Mouse (Mus musculus) right cerebral cortex, postnatal 36 days (tissue): ENCODE results near the gene Scfd2.

Source experiments
- DNase-seq, 2 experiments: peaks; one replicate each; pipeline ENCODE4 v3.0.0; 2022; ENCODE audit warnings: low spot score in 2 of 2, mixed read lengths in 1 of 2

Scfd2 gene

DNA sequence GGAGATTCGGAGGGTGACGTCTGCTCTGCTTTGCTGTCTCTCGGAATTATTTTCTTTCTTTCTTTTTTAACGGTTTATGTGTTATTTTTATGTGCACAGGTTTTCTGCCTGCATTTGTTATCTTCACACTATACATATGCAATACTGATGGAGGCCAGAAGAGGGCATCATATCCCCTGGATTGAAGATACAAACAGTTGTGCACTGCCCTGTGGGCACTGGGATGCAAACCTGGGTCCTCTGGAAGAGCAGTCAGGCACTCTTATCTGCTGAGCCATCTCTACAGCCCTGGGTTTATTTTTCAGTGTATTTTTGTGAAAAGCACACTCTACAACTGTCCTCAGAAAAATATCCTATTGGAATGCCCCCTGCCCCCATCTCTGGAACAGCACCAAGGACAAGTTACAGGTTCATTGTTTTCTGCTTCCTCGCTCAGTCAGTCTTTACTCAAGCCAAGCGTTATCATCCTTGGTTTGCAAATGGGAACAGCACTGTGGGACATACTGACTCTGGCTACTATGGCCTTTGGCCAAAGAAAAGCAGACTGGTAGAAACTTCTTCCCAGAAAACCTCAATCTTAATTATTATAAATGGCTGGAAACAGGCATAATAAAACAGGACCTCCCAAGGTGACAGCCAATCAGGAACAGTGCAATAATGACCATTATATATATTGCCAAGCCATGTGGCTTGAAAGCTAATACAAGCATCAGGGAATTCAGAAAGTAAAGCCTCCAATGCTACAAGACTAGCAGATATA lies 75.9 kb downstream of the Scfd2 start:
- DNase-seq, result no peak

DNA sequence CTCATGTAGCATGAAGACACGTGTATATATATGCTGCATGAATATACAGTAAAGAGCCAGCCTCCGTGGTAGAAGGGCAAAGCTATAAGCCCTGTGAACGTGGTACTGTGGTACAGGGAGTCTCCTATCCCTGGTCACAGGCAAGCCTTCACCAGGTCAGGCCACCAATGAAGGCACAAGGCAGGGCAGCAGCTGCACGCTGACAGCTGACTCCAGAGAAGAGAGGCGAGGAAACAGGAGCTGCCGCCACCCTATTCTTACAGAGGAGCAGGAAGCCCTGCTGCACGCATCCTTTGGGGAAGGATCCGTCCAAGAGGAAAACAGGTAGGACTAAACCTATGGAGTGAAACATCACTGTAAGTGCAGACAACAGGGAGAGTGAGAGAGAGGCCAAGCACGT lies 76.5 kb downstream of the Scfd2 start:
- no peak for DNase-seq

DNA sequence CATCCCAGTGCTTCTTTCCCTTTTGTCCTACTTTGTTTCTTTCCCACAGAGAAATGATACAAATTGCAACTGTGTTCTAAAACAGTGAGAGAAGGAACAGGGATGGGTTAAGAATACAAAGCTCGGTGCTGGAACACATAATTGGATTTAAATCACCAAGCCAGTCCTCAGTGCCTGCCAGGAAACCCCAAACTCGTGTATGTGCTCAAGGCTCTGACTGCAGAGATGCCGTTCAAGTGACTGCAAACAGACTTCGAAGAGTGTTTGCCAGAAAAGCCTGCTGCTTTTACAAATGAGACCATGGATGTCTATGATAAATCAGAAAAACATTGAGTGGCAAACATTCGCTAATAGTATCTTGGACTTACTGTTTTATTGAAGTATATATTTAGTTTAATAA lies 80.6 kb downstream of the Scfd2 start:
- no peak for DNase-seq

DNA sequence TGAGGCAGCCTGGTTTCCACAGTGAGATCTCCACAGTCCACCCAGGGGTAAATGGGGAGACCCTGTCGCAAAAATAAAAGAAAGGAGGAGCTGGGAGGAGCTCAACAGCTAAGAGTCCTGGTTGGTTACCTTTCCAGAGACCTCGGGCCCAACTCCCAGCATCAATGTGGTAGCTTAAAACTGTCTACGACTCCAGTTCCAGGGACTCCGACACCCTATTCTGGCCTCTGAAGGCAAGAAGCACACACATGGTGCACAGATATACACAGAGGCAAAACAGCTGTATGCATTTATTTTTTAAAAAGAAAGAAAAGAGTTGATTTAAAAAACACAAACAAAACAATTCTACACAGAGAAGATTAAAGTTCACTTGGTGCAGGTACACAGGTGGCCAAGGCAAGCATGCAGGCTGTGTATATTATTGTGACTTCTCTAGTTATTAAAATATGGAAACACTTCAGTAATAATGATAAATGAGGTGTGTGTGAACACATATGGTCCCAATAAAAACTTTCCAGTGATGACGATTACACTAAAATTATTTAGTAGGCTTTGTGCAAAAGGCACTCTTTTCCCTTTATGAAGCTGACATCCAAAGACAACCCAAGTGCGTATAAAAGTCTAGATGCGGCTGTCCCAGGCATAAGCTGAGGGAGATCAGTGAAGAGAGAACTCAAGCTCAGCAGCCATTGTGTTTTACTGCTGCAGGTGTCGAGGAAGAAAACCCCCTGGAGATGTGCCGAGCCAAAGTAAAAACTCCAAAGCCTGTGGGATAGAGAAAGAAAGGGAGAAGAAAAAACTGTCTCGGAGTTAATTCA lies 83.8 kb downstream of the Scfd2 start:
- no peak for DNase-seq

DNA sequence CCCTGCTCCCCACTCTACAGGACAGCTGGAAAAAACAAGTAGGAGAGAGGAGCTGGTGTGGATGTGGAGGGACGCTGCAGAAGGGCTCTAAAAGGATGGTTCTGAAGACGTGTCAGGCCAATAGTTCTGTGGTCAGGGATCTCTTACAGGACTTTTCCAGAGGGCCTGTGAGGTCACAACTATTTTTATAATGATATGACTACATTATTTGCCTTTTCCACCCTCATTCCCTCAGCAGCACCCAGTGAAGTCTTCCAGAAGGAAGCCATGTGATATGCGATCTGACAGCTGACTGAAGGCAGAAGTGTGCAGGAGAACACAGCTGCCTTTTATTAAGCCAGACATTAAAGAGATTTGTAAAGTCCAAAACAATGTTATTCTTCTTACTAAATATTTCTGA lies 85.7 kb downstream of the Scfd2 start:
- no peak for DNase-seq

DNA sequence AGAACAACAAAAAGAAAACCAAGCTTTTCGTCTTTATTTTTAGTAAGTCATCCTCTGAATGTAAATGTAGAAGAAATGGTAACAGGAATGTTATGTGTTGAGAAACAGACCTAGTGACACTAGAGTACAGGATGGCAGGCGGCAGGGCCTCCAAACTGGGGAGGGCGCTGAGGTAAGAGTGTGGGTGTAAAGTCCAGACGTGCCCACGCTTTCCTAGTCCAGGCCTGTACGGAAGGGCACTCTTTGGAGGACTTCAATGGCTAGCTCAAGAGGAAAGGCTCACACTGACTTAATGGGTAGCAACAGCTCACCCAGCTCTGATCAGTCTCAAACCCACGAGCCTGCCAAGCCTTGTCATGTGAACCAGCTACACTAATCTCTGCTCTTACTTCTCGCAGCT lies 93.2 kb downstream of the Scfd2 start:
- no peak for DNase-seq

DNA sequence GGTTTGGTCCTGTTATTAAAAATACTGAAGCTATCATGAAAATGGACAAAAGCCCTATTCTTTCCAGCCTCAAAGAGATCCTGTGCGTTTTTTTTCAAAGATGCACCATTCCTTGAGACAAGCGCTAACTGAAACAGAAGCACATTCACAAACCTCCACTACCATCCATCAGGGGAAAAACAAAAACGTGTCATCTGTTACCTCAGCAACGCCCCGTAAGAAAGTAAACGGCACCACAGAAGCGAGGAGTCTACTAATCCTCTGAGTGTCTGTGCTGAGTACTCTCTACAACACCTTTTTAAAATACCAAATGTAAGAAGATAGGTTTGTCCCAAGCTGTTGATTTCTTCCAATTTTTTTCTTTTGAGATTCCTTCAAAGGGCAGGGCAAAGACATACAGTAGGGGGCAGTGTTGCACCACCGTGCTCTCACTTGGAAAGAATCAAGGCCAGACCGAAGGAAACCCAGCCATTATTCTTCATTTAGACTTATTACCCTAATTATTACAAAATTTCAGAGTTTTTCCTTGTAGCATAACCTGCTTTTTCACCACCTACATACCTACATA lies 97.9 kb downstream of the Scfd2 start:
- DNase-seq, result peak; percentile 34 to 40

DNA sequence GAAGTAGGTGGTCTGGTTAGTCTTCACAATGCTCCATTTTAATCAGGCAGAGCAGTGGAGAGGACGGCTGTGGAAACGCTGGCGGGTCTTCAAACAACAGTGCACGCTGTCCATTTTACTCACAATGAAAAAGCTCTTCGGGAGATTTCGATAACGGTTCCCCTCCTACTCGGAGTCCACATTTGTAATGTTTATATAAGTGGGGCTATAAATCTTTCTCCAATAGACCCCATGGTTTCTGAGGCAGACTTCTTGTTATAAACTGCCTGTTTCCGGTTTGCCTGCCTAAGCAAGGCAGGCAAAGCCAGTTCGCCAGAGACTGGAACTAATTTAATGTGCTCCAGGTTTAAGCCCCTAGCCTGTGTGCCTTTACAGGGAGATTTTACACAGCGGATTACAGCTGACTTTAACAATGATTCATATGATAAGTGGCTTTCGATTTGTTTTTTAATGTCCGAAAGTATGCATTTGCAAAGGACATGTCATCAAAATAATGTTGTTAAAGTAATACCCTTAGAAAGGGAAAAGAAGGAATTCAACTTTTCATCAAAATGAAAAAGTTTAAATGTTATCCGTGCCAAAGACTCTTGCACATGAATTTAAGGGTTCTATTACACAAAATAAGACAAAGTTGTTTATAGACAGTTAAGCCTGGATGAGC lies 98.5 kb downstream of the Scfd2 start:
- DNase-seq, result no peak

DNA sequence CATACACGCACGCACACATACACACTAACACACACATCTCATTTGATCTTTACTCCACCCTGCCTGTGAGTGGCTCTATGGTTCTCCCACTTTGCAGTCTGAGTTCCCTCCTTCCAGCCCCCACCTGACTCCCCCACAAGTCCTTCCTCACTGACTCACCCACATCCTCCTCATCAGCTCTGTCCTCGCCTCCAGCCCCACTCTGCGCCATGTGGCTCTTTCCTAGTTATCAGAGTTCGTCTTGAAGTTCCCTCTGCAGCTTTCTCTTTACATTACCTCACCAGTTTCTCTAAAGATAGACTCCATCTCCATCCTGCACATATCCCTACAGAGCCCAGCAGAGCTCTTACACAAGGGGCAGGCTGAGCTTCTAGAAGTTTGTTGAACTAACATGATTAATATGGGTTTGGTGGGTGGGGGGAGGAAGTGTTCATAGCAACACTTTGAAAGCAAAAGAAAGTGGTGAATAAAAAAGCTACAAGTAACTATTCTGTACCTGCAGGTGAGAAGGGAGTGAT lies 110.9 kb downstream of the Scfd2 start:
- peak in 1 of 2 experiments; percentile 4 for DNase-seq

DNA sequence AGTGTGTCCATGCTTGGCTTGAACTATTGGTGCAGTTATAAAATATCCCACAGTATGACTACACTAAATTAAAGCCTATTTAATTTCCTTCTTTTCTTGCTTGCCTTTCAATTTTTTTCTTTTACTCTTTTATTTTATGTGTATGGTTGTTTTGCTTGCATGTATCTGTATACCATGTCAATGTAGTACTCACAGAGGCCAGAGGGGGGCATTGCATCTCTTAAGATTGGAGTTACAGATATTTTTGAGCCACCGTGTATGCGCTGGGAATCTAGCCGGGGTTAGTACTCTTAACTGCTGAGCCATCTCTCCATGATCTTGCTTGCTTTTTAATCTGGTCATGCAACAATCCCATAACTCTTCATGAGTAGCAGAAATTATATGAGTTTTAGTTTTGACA lies 119.0 kb downstream of the Scfd2 start:
- DNase-seq, result no peak

DNA sequence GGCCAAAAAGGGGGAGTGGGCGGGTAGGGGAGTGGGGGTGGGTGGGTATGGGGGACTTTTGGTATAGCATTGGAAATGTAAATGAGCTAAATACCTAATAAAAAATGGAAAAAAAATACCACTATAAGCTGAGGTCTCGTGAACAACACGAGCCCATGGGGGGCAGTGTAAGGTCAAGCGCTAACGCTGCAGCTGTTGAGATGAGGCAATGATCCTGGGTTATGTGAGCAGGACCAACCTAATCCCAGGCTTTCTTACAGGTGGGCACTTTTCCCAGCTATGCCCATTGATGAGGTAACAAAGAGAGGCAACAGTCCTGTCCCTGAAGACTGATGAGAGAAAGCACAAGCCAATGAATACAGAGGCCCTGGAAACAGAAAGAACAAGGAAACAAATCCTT lies 126.7 kb downstream of the Scfd2 start:
- no peak for DNase-seq

DNA sequence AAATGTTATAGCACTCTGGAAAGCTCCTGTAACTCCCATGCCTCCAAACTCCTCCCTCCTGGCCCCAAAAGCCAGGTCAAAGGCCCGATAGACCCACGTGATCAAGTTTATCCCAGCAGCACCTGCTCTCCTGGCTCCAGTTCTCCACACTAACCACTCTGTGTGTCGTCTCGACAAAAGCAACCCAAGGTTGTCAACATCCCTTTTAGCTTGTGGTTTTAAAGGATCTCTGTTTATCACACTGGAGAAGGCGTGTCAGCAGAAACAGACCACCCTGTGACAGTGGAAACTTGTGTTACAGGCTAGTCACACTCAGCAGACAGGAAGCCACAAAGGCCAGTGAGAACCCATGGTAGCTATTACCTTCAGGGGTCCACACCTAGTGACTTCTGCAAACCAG lies 127.5 kb downstream of the Scfd2 start:
- DNase-seq, result no peak

DNA sequence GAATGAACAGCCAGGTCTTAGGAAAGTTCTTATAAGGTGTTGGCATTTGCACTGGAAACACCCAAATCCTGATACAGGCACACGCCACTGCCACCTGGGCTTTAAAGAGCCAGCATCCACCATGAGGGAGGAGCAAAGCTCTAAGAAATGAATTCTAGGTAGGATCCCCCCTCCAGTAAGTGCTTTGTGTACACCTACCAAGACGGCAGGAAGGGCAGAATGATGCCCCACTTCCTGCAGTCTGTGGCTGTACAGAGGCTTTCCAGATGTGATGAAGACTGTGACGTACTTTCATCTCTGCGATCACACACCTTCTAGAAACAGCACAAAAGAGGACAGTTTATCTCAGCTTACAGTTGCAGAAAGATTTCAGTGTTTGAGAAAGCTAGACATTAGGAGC lies 128.9 kb downstream of the Scfd2 start:
- DNase-seq, result no peak

DNA sequence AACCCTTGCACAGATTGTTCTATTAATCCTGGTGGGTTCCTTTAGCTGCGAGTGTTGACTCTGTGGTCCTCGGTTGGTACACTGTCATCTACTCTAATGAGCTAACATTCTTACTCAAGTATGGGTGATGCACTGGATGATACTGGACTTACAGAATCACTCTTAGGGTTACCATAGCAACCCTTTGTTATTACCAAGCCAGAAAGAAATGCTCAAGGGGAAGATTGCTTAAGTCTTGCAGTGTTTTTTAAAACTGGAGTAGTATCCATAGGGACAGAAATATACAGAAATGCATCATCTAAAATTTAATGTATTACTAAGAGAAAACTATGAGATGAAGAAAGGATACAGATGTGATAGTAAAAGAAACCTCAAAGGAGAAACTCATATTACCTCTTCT lies 139.8 kb downstream of the Scfd2 start:
- no peak for DNase-seq

DNA sequence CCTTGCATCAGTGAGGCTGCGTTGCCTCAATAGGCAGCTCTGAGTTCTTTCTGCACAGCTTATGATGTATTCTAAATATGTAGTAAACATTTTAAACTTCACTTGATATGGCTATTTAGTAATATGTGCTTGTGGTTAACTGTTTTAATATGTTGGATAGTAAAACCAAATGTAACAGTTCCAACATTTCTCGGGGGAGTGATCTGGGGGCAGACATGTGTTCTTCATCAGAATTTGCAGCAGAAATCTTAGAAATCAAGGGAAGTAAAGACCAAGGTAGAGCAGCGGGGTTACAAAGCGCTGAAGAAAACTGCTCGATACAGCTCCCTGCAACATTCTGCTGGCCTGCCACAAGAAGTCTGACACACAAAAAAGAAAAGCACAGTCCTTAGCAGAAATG lies 140.2 kb downstream of the Scfd2 start:
- DNase-seq, result no peak

DNA sequence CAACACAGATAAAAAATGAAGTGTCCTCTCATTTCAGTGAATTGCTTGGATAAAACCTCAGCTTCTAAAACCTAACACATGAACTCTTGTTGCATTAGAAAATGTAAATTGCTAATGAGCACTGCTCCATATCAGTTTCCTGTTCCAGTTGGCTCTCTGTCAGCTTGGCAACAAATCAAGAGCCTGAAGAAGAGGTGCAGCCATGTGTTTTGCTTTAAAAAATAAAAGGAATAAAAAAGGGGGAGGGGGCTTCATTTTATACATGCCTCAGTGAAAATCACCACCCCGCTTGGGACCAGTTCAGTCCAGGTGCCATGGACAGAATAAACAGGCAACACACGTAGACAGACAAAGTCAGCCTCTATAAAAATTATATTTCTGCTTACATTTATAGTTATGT lies 142.7 kb downstream of the Scfd2 start:
- no peak for DNase-seq

DNA sequence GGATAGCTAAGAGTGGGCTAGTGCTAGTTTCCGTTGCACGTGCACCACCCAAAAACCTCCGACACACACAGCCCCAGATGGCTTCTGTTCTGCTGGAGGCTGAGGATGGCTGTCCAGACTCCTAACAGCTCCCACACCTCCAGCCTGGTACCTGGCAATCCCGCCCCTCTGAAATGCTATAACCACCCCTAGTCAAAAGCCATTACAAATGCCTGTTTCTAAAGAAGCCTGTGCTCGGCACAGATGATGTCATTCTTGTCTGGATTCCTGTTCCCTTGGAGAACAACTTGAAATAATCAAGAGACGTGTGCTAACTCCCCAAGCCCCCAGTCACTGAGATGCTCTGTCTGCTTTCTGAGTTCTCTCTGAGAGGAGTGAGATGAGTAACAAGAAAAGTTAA lies 143.5 kb downstream of the Scfd2 start:
- peak in 1 of 2 experiments; percentile 4 for DNase-seq

DNA sequence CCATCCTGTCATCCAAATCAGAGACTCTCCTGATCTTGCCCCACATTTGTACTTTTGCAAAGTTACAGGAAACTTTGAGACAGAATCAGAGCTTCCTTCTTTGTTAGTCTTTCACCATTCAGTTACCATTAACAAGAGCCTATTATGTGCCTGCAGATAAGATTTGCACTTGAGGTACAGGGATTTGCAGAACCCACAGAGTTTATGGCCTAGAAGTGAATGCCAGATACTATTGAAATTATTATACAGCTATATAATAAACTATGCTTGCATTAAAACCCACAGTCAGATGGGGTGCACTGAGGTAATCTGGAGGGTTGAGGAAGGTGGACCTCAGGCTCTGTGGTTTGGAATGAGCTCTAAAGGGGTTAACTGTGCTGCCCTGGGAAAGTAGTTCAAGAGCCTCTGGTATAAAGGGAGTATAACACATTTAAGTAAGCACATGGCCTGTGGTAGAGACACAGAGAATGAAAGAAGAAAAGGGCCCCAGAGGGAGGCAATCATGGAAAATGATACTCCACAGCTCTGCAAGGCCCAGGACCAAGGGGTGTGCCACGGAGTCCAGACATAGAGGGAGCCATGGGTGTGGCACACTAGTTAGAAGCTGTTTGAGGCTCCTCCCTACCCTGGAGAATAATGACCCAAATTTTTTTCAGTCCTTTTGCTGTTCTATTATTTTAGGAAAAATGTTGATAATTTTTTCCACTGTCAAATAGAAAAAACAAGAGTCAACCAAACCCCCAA lies 144.2 kb downstream of the Scfd2 start:
- no peak for DNase-seq

DNA sequence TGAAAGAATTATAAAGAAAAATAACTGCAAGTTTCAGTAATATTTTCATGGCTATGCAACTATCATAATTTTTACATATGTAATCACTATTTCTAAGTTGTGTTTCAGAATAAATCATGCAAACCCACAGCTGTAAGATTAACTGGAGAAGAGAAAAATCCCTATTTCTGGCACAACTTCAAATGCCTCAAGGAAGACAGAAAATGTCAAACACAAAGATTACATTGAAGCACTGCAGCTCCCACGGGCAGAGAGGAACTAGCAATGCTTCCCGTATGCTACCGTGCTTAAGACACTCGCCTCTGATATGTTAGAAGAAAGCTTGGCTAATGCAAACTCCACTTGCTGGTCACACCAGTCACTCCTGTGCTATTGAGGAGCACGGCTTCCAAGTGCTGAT lies 151.5 kb downstream of the Scfd2 start:
- no peak for DNase-seq

DNA sequence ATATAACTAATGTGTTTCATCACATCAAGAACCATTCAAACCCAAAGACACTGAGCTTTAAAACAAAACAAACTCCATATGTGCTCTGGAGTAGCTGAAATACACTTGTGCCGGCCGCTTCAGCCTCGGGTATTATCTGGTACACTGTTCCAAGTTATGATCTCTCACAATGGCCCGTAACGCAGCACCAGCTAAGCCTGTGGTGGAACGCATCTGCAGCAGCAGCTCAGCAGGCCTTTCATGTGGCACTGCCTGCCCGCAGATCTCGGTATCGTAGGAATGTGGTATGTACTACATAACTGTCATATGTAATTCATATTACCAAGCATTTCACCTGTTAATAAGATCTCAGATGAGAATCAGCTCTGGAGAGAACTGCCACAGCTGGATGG lies 164.9 kb downstream of the Scfd2 start:
- no peak for DNase-seq

DNA sequence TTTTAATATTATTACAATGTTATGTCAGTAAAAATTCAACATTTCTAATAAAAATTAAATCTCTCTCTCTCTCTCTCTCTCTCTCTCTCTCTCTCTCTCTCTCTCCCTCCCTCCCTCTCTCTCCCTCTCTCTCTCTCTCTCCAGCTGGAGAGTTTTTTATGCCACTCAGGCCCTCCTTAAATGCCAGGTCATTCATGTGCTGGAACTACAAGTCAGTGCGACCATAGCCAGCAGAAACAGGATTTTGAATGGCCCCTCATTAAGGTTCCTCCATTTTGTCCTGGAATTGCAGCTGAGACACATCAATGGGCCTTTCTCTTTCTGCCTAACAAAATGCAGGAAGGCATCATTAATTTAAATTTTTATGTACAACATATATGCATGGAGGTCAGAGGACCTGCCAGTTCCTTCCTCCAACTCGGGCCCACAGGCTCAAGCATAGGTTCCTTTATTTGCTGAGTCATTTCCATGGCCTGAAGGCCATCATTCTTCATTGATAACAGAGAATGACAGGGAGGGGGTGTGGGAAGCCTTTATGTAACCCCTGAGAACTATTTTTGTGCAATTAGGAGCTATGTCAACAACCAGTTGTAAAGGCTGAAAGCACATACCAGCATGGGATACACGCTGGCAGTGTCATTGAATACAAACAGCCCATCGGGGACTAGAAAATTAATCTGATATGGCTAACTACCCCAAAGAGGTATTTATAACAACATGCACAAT lies 165.4 kb downstream of the Scfd2 start:
- no peak for DNase-seq
